Mouse (Mus musculus): ENCODE measurements around the gene Tnip3. TPM values are rescaled to one million over a fixed set of nuclear protein-coding genes. Genes with fewer than 3 reads are reported as not detected.

The Tnip3 gene
- polyA plus RNA-seq (2015; fragmentation: Nextera tagmentation; extraction: Ambion mirVana) = not detected in 2 replicates

GRCm38 (mm10) chr6:65525192-65525591 lies at the start of gene Tnip3:
TSS of gene Tnip3 (plus strand) at chr6:65525313.
- H3K4me3 ChIP-seq = no peak within 1 kb of the TSS
- H3K9me3 ChIP-seq (replicated peaks) = no peaks in the 10 kb centered on the region
- no peaks in the 10 kb centered on the region for H3K36me3 ChIP-seq (ENCODE audit: poor library complexity, severe bottlenecking)
- no peak for ATAC-seq
- 82% methylated on average over 5 of the region's 5 CpGs for WGBS
- no peaks in the 10 kb centered on the region for H3K4me1 ChIP-seq
- H3K9ac ChIP-seq = no peak within 1 kb of the TSS
- H3K4me2 ChIP-seq = no peak within 1 kb of the TSS
- no peak within 1 kb of the TSS for H3K27ac ChIP-seq
- no peaks in the 10 kb centered on the region for H3K27me3 ChIP-seq

- Histone ChIP-seq H3K4me3 (no peak overlapping the region), H3K36me3 (ENCODE audit: poor library complexity, severe bottlenecking) (no peaks in the 10 kb centered on the region), H3K9ac (no peak overlapping the region), H3K27ac (no peak overlapping the region), H3K9me3 (replicated peaks) (no peaks in the 10 kb centered on the region), H3K4me2 (no peak overlapping the region), H3K4me1 (no peaks in the 10 kb centered on the region), H3K27me3 (no peaks in the 10 kb centered on the region)
- no peak for ATAC-seq
Measured at GRCm38 (mm10) chr6:65498786-65499185, 26.3 kb upstream of the Tnip3 start.

- WGBS = 49% methylated on average over 4 of the region's 4 CpGs
- Histone ChIP-seq H3K9ac (no peak overlapping the region), H3K4me1 (no peaks in the 10 kb centered on the region)
Measured at GRCm38 (mm10) chr6:65510051-65510669, 15.0 kb upstream of the Tnip3 start.

GRCm38 (mm10) chr6:65513813-65514212 lies 11.3 kb upstream of the Tnip3 start:
- WGBS = 92% methylated on average over 3 of the region's 3 CpGs
- no peak for ATAC-seq
- no peak overlapping the region for H3K27ac ChIP-seq
- no peaks in the 10 kb centered on the region for H3K36me3 ChIP-seq (ENCODE audit: poor library complexity, severe bottlenecking)
- H3K27me3 ChIP-seq = no peaks in the 10 kb centered on the region
- H3K9me3 ChIP-seq (replicated peaks) = no peaks in the 10 kb centered on the region
- no peaks in the 10 kb centered on the region for H3K4me1 ChIP-seq
- H3K4me2 ChIP-seq = no peak overlapping the region
- no peak overlapping the region for H3K4me3 ChIP-seq
- no peak overlapping the region for H3K9ac ChIP-seq

More at GRCm38 (mm10) chr6:65510051-65510669, 15.0 kb upstream of the Tnip3 start:
- Histone ChIP-seq H3K36me3 (ENCODE audit: poor library complexity, severe bottlenecking) (no peaks in the 10 kb centered on the region), H3K27me3 (no peaks in the 10 kb centered on the region), H3K4me3 (no peak overlapping the region), H3K4me2 (no peak overlapping the region), H3K27ac (no peak overlapping the region), H3K9me3 (replicated peaks) (no peaks in the 10 kb centered on the region)
- ATAC-seq = peak; percentile 94

GRCm38 (mm10) chr6:65516759-65517158 lies 8.4 kb upstream of the Tnip3 start:
- 89% methylated on average over 8 of the region's 8 CpGs for WGBS
- Histone ChIP-seq H3K9ac (no peak overlapping the region), H3K4me2 (no peak overlapping the region), H3K4me3 (no peak overlapping the region), H3K27ac (no peak overlapping the region), H3K36me3 (ENCODE audit: poor library complexity, severe bottlenecking) (no peaks in the 10 kb centered on the region), H3K27me3 (no peaks in the 10 kb centered on the region), H3K9me3 (replicated peaks) (no peaks in the 10 kb centered on the region), H3K4me1 (no peaks in the 10 kb centered on the region)
- no peak for ATAC-seq

GRCm38 (mm10) chr6:65520821-65521220 lies 4.3 kb upstream of the Tnip3 start:
- no peaks in the 10 kb centered on the region for H3K9me3 ChIP-seq (replicated peaks)
- no peaks in the 10 kb centered on the region for H3K36me3 ChIP-seq (ENCODE audit: poor library complexity, severe bottlenecking)
- H3K27me3 ChIP-seq = no peaks in the 10 kb centered on the region
- no peak overlapping the region for H3K27ac ChIP-seq
- no peak for ATAC-seq
- no peaks in the 10 kb centered on the region for H3K4me1 ChIP-seq
- no peak overlapping the region for H3K9ac ChIP-seq
- WGBS = 75% methylated on average over 3 of the region's 3 CpGs
- H3K4me2 ChIP-seq = no peak overlapping the region
- no peak overlapping the region for H3K4me3 ChIP-seq

- Histone ChIP-seq H3K9ac (no peak overlapping the region), H3K4me2 (no peak overlapping the region), H3K4me3 (no peak overlapping the region), H3K27me3 (no peaks in the 10 kb centered on the region), H3K36me3 (ENCODE audit: poor library complexity, severe bottlenecking) (no peaks in the 10 kb centered on the region), H3K9me3 (replicated peaks) (no peaks in the 10 kb centered on the region), H3K4me1 (no peaks in the 10 kb centered on the region), H3K27ac (no peak overlapping the region)
- WGBS = 78% methylated on average over 1 of the region's 1 CpGs
- ATAC-seq = no peak
Measured at GRCm38 (mm10) chr6:65527892-65528291, 2.8 kb downstream of the Tnip3 start.

DNA sequence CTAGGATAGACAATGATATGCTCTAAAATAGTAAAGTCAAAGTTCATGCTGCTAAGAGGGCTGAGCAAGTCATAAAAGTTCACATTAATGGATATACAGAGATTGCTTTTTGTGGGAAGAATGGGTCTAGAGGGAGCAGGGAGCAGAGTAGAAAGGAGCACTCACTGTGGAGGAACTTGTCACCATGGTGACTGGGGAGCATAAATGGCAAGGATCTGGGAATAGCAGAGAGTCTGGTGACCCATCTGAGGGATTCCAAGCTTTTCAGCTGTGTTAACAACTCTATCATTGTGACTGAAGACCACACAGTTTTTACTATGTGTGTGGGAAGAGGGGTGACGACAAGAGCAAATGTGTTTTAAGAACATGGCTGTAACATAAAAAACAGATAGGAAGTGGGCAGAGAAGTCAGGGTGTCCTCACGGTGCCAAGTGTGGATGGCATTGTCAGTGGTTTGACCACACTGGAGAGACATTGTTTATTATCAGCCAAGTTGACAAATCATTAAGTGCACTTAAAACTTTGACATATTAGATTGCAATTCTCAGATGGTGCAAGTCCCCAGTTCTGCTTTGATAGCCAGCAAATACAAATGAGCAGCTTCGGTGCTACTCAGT lies 6.2 kb downstream of the Tnip3 start:
- no peak overlapping the region for H3K4me3 ChIP-seq
- H3K27me3 ChIP-seq = no peaks in the 10 kb centered on the region
- no peak overlapping the region for H3K4me2 ChIP-seq
- H3K4me1 ChIP-seq = no peaks in the 10 kb centered on the region
- peak; percentile 50; the same call in 1 of the 2 replicates for ATAC-seq
- H3K27ac ChIP-seq = no peak overlapping the region
- 78% methylated on average over 3 of the region's 3 CpGs for WGBS
- H3K36me3 ChIP-seq (ENCODE audit: poor library complexity, severe bottlenecking) = no peaks in the 10 kb centered on the region
- H3K9me3 ChIP-seq (replicated peaks) = no peaks in the 10 kb centered on the region
- no peak overlapping the region for H3K9ac ChIP-seq

- Histone ChIP-seq H3K27ac (no peak overlapping the region), H3K4me2 (no peak overlapping the region), H3K9ac (no peak overlapping the region), H3K9me3 (replicated peaks) (no peaks in the 10 kb centered on the region), H3K4me3 (no peak overlapping the region), H3K36me3 (ENCODE audit: poor library complexity, severe bottlenecking) (no peaks in the 10 kb centered on the region), H3K4me1 (no peaks in the 10 kb centered on the region), H3K27me3 (no peaks in the 10 kb centered on the region)
- ATAC-seq = no peak
- WGBS = 90% methylated on average over 1 of the region's 1 CpGs
Measured at GRCm38 (mm10) chr6:65533687-65534086, 8.6 kb downstream of the Tnip3 start.

GRCm38 (mm10) chr6:65537327-65537884 lies 12.3 kb downstream of the Tnip3 start:
- 79% methylated on average over 5 of the region's 5 CpGs for WGBS
- H3K9ac ChIP-seq = no peak overlapping the region
- no peak overlapping the region for H3K4me3 ChIP-seq
- no peak overlapping the region for H3K27ac ChIP-seq
- no peaks in the 10 kb centered on the region for H3K36me3 ChIP-seq (ENCODE audit: poor library complexity, severe bottlenecking)
- H3K4me1 ChIP-seq = no peaks in the 10 kb centered on the region
- H3K9me3 ChIP-seq (replicated peaks) = no peaks in the 10 kb centered on the region
- no peaks in the 10 kb centered on the region for H3K27me3 ChIP-seq
- no peak overlapping the region for H3K4me2 ChIP-seq
- no peak for ATAC-seq

GRCm38 (mm10) chr6:65538022-65538652 lies 13.0 kb downstream of the Tnip3 start:
- H3K9ac ChIP-seq = no peak overlapping the region
- no peaks in the 10 kb centered on the region for H3K9me3 ChIP-seq (replicated peaks)
- H3K4me1 ChIP-seq = no peaks in the 10 kb centered on the region
- 69% methylated on average over 9 of the region's 9 CpGs for WGBS
- H3K36me3 ChIP-seq (ENCODE audit: poor library complexity, severe bottlenecking) = no peaks in the 10 kb centered on the region
- no peak for ATAC-seq
- no peak overlapping the region for H3K4me2 ChIP-seq
- no peaks in the 10 kb centered on the region for H3K27me3 ChIP-seq
- no peak overlapping the region for H3K4me3 ChIP-seq
- no peak overlapping the region for H3K27ac ChIP-seq

DNA sequence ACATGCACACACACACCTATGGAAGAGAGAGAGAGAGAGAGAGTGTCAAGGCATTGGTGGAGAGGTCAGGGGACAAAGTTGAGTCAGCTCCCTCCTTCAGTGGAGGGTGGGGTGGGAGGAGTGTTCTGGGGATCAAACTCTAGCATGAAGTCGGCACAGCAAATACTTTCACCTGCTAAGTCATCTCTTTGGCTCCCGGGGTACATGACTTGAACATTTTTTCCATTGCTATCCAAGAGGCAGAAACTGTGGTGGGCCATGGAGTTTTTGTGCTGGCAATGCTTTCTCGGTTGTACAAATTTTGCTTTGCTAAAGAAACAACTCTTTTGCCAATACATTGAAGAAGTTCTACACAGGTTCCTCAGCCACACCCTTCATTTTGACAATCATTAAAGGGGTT lies 13.8 kb downstream of the Tnip3 start:
- WGBS = 79% methylated on average over 3 of the region's 3 CpGs
- ATAC-seq = no peak
- H3K9ac ChIP-seq = no peak overlapping the region
- H3K27me3 ChIP-seq = no peaks in the 10 kb centered on the region
- H3K4me1 ChIP-seq = no peaks in the 10 kb centered on the region
- no peak overlapping the region for H3K27ac ChIP-seq
- H3K36me3 ChIP-seq (ENCODE audit: poor library complexity, severe bottlenecking) = no peaks in the 10 kb centered on the region
- H3K4me3 ChIP-seq = no peak overlapping the region
- H3K9me3 ChIP-seq (replicated peaks) = no peaks in the 10 kb centered on the region
- H3K4me2 ChIP-seq = no peak overlapping the region

Data from forebrain, embryonic 13.5 days (tissue).